Mouse (Mus musculus): ENCODE results near the gene Bcl2l13. TPM values are rescaled to one million over a fixed set of nuclear protein-coding genes. Genes with fewer than 3 reads are reported as not detected.
A peak's percentile ranks its signal among the peaks of the same experiment; 100 is the strongest.

The Bcl2l13 gene
- total and polyA plus RNA-seq, 2 experiments from 2014 or later, result 30.9 to 32.4 TPM

DNA sequence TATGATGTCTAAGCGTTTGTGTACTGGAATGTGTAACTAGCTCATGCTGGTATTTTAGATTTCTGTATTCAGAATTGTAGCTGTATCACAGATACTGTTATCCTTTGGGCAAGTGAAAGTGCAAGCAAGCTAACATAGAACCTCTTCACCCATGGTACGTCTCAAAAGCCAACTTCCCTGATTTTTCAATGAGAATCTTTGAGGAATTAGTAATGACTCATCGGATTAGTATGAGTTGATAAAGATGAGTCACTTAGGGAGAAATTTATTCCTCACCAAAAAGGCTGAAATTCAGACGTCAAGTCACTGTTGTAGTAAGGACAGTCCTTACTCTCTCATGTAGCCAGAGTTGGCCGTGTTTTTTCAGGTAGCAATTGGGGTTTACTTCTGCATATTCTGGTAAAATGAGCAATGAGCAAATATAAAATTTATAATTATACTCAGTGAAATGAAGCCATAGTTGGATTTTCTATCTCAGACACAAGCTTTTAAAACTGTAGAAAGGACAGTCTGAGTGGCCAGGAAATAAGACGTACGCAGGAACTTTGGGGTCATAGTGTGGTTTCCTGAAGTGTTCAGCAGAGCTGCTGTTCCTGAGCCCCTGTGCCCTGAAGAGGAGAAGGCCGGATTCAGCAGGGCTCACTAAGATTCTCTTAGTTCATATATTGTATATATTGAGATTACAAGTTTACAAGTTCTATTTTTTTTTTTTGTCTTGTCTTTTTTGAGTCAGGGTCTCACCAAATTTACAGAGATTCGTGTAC, 30.2 kb downstream of the Bcl2l13 start:
- Histone ChIP-seq H3K36me3 (replicated peaks; ENCODE audit: control insufficient read depth, insufficient read depth, low read length) (peaks cover 44% of the 10 kb centered on the region), H3K27me3 (ENCODE audit: control insufficient read depth, insufficient read depth, low read length) (no peaks in the 10 kb centered on the region), H3K4me2 (ENCODE audit: low read depth, low read length) (no peak overlapping the region), H3K9ac (replicated peaks; ENCODE audit: low read depth, low read length) (no peak overlapping the region), H3K4me3 (ENCODE audit: low read depth, low read length) (no peak overlapping the region), H3K27ac (ENCODE audit: low read depth) (peak overlapping the region; percentile 20; the same call in 1 of the 2 replicates), H3K9me3 (replicated peaks; ENCODE audit: control insufficient read depth, low read length) (no peaks in the 10 kb centered on the region), H3K4me1 (ENCODE audit: control insufficient read depth, insufficient read depth) (0 out of 2 replicates have a peak, but pooled peaks cover 7% of the 10 kb centered on the region)
- 69% methylated on average over 9 of the region's 9 CpGs for WGBS
- peak; percentile 9 for DNase-seq (ENCODE audit: low spot score)
- TF ChIP-seq EP300 (IDR thresholded peaks at IDR 0.05; ENCODE audit: low read depth) (no peak), CTCF (IDR thresholded peaks at IDR 0.05; ENCODE audit: low read depth) (no peak)
- no peak for ATAC-seq (ENCODE audit: insufficient read depth, low read depth)

DNA sequence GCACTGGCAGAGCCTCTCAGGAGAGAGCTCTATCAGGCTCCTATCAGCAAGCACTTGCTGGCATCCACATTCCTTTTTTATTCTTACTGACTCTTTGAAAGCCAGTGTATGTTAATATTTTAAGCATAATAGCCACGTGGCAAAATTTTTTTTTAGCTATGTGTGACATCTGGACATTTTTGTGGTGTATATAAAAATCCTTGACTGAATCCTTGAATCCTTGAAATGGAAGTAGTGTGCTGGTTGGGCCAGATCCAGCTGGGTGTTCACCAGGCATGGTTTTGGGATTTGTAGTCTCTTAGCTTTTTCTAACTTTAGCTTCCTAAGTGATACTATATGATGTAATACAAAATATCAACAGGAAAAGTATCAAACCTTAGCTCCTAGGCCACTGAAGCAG, 32.8 kb downstream of the Bcl2l13 start:
- H3K27me3 ChIP-seq (ENCODE audit: control insufficient read depth, insufficient read depth, low read length), result no peaks in the 10 kb centered on the region
- WGBS, result 16% methylated on average over 1 of the region's 1 CpGs
- ATAC-seq (ENCODE audit: insufficient read depth, low read depth) (no peak), DNase-seq (ENCODE audit: low spot score) (no peak)
- no peak for TF ChIP-seq CTCF (IDR thresholded peaks at IDR 0.05; ENCODE audit: low read depth)
- TF ChIP-seq EP300 (IDR thresholded peaks at IDR 0.05; ENCODE audit: low read depth), result no peak
- no peak overlapping the region for H3K4me3 ChIP-seq (ENCODE audit: low read depth, low read length)
- H3K36me3 ChIP-seq (replicated peaks; ENCODE audit: control insufficient read depth, insufficient read depth, low read length), result peaks cover 45% of the 10 kb centered on the region
- H3K4me2 ChIP-seq (ENCODE audit: low read depth, low read length), result no peak overlapping the region
- no peak overlapping the region for H3K27ac ChIP-seq (ENCODE audit: low read depth)
- no peaks in the 10 kb centered on the region for H3K9me3 ChIP-seq (replicated peaks; ENCODE audit: control insufficient read depth, low read length)
- peaks cover 9% of the 10 kb centered on the region; the same call in 1 of the 2 replicates for H3K4me1 ChIP-seq (ENCODE audit: control insufficient read depth, insufficient read depth)
- no peak overlapping the region for H3K9ac ChIP-seq (replicated peaks; ENCODE audit: low read depth, low read length)

DNA sequence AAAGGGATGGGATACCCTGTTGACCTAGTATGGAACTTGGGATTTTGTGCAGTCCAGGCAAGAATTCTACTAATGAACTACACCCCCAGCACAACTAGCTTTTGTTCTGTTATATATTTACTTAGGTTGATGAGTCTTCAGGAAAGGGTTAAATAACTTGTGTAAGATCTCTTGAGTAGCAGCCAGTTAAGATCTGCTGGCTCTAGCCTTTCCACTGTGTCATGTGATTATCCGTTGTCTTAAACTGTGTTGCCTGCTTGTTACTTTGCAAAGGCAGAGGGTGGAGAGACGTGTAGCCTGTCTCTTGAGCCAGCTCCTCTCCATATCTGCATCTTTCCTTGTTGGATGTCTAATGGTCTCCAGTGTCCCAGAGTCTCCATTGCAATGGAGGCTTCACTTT, 35.3 kb downstream of the Bcl2l13 start:
- no peak for ATAC-seq (ENCODE audit: insufficient read depth, low read depth)
- 47% methylated on average over 2 of the region's 2 CpGs for WGBS
- TF ChIP-seq EP300 (IDR thresholded peaks at IDR 0.05; ENCODE audit: low read depth), result no peak
- TF ChIP-seq CTCF (IDR thresholded peaks at IDR 0.05; ENCODE audit: low read depth), result no peak

GRCm38 (mm10) chr6:120873874-120874273, 37.9 kb downstream of the Bcl2l13 start:
- peak overlapping the region; percentile 4; the same call in 1 of the 2 replicates for H3K4me2 ChIP-seq (ENCODE audit: low read depth, low read length)
- no peak for TF ChIP-seq CTCF (IDR thresholded peaks at IDR 0.05; ENCODE audit: low read depth)
- no peak for TF ChIP-seq EP300 (IDR thresholded peaks at IDR 0.05; ENCODE audit: low read depth)

More for the DNA sequence above, 35.3 kb downstream of the Bcl2l13 start:
- H3K4me3 ChIP-seq (ENCODE audit: low read depth, low read length), result no peak overlapping the region
- no peak overlapping the region for H3K9ac ChIP-seq (replicated peaks; ENCODE audit: low read depth, low read length)
- no peaks in the 10 kb centered on the region for H3K27me3 ChIP-seq (ENCODE audit: control insufficient read depth, insufficient read depth, low read length)
- no peak overlapping the region for H3K4me2 ChIP-seq (ENCODE audit: low read depth, low read length)
- peaks cover 33% of the 10 kb centered on the region for H3K36me3 ChIP-seq (replicated peaks; ENCODE audit: control insufficient read depth, insufficient read depth, low read length)
- H3K27ac ChIP-seq (ENCODE audit: low read depth), result no peak overlapping the region
- H3K9me3 ChIP-seq (replicated peaks; ENCODE audit: control insufficient read depth, low read length), result no peaks in the 10 kb centered on the region
- DNase-seq (ENCODE audit: low spot score), result no peak
- peaks cover 8% of the 10 kb centered on the region; the same call in 1 of the 2 replicates for H3K4me1 ChIP-seq (ENCODE audit: control insufficient read depth, insufficient read depth)

DNA sequence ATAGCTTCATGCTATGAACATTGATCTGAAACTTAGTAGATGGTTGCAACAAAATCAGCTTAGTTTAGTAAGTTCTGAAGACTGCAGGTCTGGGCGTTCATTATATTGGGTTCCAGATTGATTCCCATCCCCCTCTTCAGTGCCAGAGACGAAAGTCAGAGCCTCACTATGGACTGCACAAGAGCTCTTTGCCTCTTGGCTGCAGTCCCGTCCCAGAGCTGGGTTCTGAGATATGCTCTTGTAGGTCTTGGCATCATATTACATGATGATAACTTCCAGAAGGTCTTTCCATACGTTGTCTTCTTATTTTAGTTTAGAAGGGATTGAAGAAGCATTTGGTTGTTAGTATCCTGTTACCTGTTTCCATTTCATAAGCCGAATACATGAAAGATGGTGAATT, 43.0 kb downstream of the Bcl2l13 start:
- peaks cover 57% of the 10 kb centered on the region for H3K36me3 ChIP-seq (replicated peaks; ENCODE audit: control insufficient read depth, insufficient read depth, low read length)
- H3K4me1 ChIP-seq (ENCODE audit: control insufficient read depth, insufficient read depth), result 0 out of 2 replicates have a peak, but pooled peaks cover 15% of the 10 kb centered on the region
- TF ChIP-seq CTCF (IDR thresholded peaks at IDR 0.05; ENCODE audit: low read depth) (no peak), EP300 (IDR thresholded peaks at IDR 0.05; ENCODE audit: low read depth) (no peak)
- ATAC-seq (ENCODE audit: insufficient read depth, low read depth) (peak; percentile 49), DNase-seq (ENCODE audit: low spot score) (peak; percentile 63)
- H3K9ac ChIP-seq (replicated peaks; ENCODE audit: low read depth, low read length), result no peak overlapping the region
- no peaks in the 10 kb centered on the region for H3K9me3 ChIP-seq (replicated peaks; ENCODE audit: control insufficient read depth, low read length)
- H3K4me2 ChIP-seq (ENCODE audit: low read depth, low read length), result no peak overlapping the region
- H3K27me3 ChIP-seq (ENCODE audit: control insufficient read depth, insufficient read depth, low read length), result no peaks in the 10 kb centered on the region
- no peak overlapping the region for H3K27ac ChIP-seq (ENCODE audit: low read depth)
- WGBS, result 35% methylated on average over 5 of the region's 5 CpGs
- H3K4me3 ChIP-seq (ENCODE audit: low read depth, low read length), result no peak overlapping the region

More at GRCm38 (mm10) chr6:120873874-120874273, 37.9 kb downstream of the Bcl2l13 start:
- Histone ChIP-seq H3K27me3 (ENCODE audit: control insufficient read depth, insufficient read depth, low read length) (no peaks in the 10 kb centered on the region), H3K9me3 (replicated peaks; ENCODE audit: control insufficient read depth, low read length) (no peaks in the 10 kb centered on the region), H3K9ac (replicated peaks; ENCODE audit: low read depth, low read length) (no peak overlapping the region), H3K27ac (ENCODE audit: low read depth) (no peak overlapping the region), H3K4me1 (ENCODE audit: control insufficient read depth, insufficient read depth) (peaks cover 14% of the 10 kb centered on the region; the same call in 1 of the 2 replicates), H3K4me3 (ENCODE audit: low read depth, low read length) (no peak overlapping the region), H3K36me3 (replicated peaks; ENCODE audit: control insufficient read depth, insufficient read depth, low read length) (peaks cover 40% of the 10 kb centered on the region)
- 16% methylated on average over 9 of the region's 9 CpGs for WGBS
- DNase-seq (ENCODE audit: low spot score) (no peak), ATAC-seq (ENCODE audit: insufficient read depth, low read depth) (no peak)
